Mouse (Mus musculus) forebrain, embryonic 12.5 days (tissue): ENCODE measurements around the gene Akr1a1. TPM values are rescaled to one million over a fixed set of nuclear protein-coding genes. Genes with fewer than 3 reads are reported as not detected.

Experiments used
- ATAC-seq: fragments of 200-750 bp; cut with Nextera tagmentation; 2 replicates; pipeline ENCODE4 v1.8.0; 2017; ENCODE audit warnings: moderate TSS enrichment; ENCODE audit not compliant: low FRiP score
- H3K27ac ChIP-seq: fragments of 300-500 bp; sonication (generic); 2 replicates; pipeline ENCODE4 v1.5.1; 2016; ENCODE audit warnings: mild to moderate bottlenecking
- H3K27me3 ChIP-seq: fragments of 300-500 bp; sonication (generic); 2 replicates; pipeline ENCODE4 v1.6.1; 2016; ENCODE audit warnings: mild to moderate bottlenecking
- H3K36me3 ChIP-seq: fragments of 300-500 bp; sonication (generic); replicated peaks from 2 replicates; pipeline ENCODE4 v1.6.1; 2016; ENCODE audit warnings: mild to moderate bottlenecking
- H3K4me1 ChIP-seq: fragments of 300-500 bp; sonication (generic); 2 replicates; pipeline ENCODE4 v1.6.1; 2016
- H3K4me2 ChIP-seq: fragments of 300-500 bp; sonication (generic); 2 replicates; pipeline ENCODE4 v1.6.1; 2016; ENCODE audit warnings: mild to moderate bottlenecking, moderate library complexity
- H3K4me3 ChIP-seq: fragments of 300-500 bp; sonication (generic); replicated peaks from 2 replicates; pipeline ENCODE4 v1.5.1; 2016; ENCODE audit warnings: mild to moderate bottlenecking
- H3K9ac ChIP-seq: fragments of 300-500 bp; sonication (generic); 2 replicates; pipeline ENCODE4 v1.6.1; 2016; ENCODE audit warnings: mild to moderate bottlenecking
- H3K9me3 ChIP-seq: fragments of 300-500 bp; sonication (generic); 2 replicates; pipeline ENCODE4 v1.6.1; 2016
- WGBS: fragments of 180-500 bp; shearing (Covaris S2); methylation state at CpG from one replicate; pipeline ENCODE4 v1.1.7; 2016; 5-methylcytosine and 5-hydroxymethylcytosine counted together
- polyA plus RNA-seq: library from polyadenylated mRNA; unstranded; fragments of >200 nt; fragmentation: Nextera tagmentation; extraction: Ambion mirVana; gene quantifications from 2 replicates; pipeline ENCODE4 v1.2.1, GENCODE M21; 2016

The Akr1a1 gene
- polyA plus RNA-seq, 1 experiment from 2014 or later, result 521 TPM

GRCm38 (mm10) chr4:116624831-116625230 is 26.6 kb downstream of the Akr1a1 start:
- Histone ChIP-seq H3K9ac (no peak overlapping the region), H3K36me3 (peaks cover 35% of the 10 kb centered on the region), H3K9me3 (no peaks in the 10 kb centered on the region), H3K4me1 (peaks cover 21% of the 10 kb centered on the region), H3K27ac (no peak overlapping the region), H3K4me2 (peak overlapping the region; percentile 72), H3K4me3 (peak overlapping the region; percentile 98), H3K27me3 (no peaks in the 10 kb centered on the region)
- no peak for ATAC-seq
- WGBS, result 93% methylated on average over 4 of the region's 4 CpGs

- peaks cover 73% of the 10 kb centered on the region for H3K36me3 ChIP-seq
- no peak for ATAC-seq
- H3K4me3 ChIP-seq, result no peak overlapping the region
- H3K9ac ChIP-seq, result no peak overlapping the region
- H3K4me1 ChIP-seq, result no peaks in the 10 kb centered on the region
- H3K4me2 ChIP-seq, result no peak overlapping the region
- H3K27ac ChIP-seq, result no peak overlapping the region
- no peaks in the 10 kb centered on the region for H3K9me3 ChIP-seq
- no peaks in the 10 kb centered on the region for H3K27me3 ChIP-seq
- 93% methylated on average over 2 of the region's 2 CpGs for WGBS
Observed at GRCm38 (mm10) chr4:116615237-116615636, 36.2 kb downstream of the Akr1a1 start.

GRCm38 (mm10) chr4:116612621-116613020 is 38.9 kb downstream of the Akr1a1 start:
- no peak overlapping the region for H3K27ac ChIP-seq
- H3K9me3 ChIP-seq, result no peaks in the 10 kb centered on the region
- 91% methylated on average over 2 of the region's 2 CpGs for WGBS
- no peaks in the 10 kb centered on the region for H3K27me3 ChIP-seq
- H3K36me3 ChIP-seq, result peaks cover 76% of the 10 kb centered on the region
- no peak for ATAC-seq
- H3K4me1 ChIP-seq, result no peaks in the 10 kb centered on the region
- H3K4me3 ChIP-seq, result no peak overlapping the region
- no peak overlapping the region for H3K9ac ChIP-seq
- no peak overlapping the region for H3K4me2 ChIP-seq

GRCm38 (mm10) chr4:116596978-116597881 is 54.2 kb downstream of the Akr1a1 start:
- Histone ChIP-seq H3K4me2 (peak overlapping the region; percentile 85), H3K4me3 (peak overlapping the region; percentile 61), H3K4me1 (peaks cover 21% of the 10 kb centered on the region), H3K27ac (peak overlapping the region; percentile 74), H3K9ac (peak overlapping the region; percentile 69), H3K36me3 (peaks cover 47% of the 10 kb centered on the region), H3K9me3 (no peaks in the 10 kb centered on the region), H3K27me3 (no peaks in the 10 kb centered on the region)
- ATAC-seq, result peak; percentile 90
- WGBS, result 1% methylated on average over 50 of the region's 50 CpGs

- peak within 1 kb of the TSS; percentile 85 for H3K4me2 ChIP-seq
- no peak for ATAC-seq
- peaks cover 21% of the 10 kb centered on the region for H3K4me1 ChIP-seq
- peak within 1 kb of the TSS; percentile 74 for H3K27ac ChIP-seq
- WGBS, result 27% methylated on average over 5 of the region's 5 CpGs
- H3K27me3 ChIP-seq, result no peaks in the 10 kb centered on the region
- peaks cover 47% of the 10 kb centered on the region for H3K36me3 ChIP-seq
- H3K9me3 ChIP-seq, result no peaks in the 10 kb centered on the region
- H3K9ac ChIP-seq, result peak within 1 kb of the TSS; percentile 69
- H3K4me3 ChIP-seq, result peak within 1 kb of the TSS; percentile 61
Observed at GRCm38 (mm10) chr4:116596379-116596778, 55.1 kb downstream of the Akr1a1 start, which contains the start of gene Ccdc17. Gene Ccdc17 (plus strand): TSS chr4:116596654.

- ATAC-seq, result no peak
- 80% methylated on average over 8 of the region's 8 CpGs for whole genome bisulfite sequencing
- Histone ChIP-seq H3K9me3 (no peaks in the 10 kb centered on the region), H3K27ac (no peak overlapping the region), H3K27me3 (no peaks in the 10 kb centered on the region), H3K4me3 (no peak overlapping the region), H3K4me2 (no peak overlapping the region), H3K36me3 (peaks cover 47% of the 10 kb centered on the region), H3K4me1 (peaks cover 21% of the 10 kb centered on the region), H3K9ac (no peak overlapping the region)
Observed at GRCm38 (mm10) chr4:116595793-116596192, 55.7 kb downstream of the Akr1a1 start.

Other genes with a start within 250 kb of the Akr1a1 start
- gene Mast2, start 187.5 kb downstream of the Akr1a1 start, polyA plus RNA-seq, result 33.6 and 33.8 TPM in 2 replicates
- 21.5 and 22.2 TPM in 2 replicates for gene Ipp, start 144.1 kb downstream of the Akr1a1 start, polyA plus RNA-seq
- 26.9 and 29.9 TPM in 2 replicates for gene Tmem69, start 95.7 kb downstream of the Akr1a1 start, polyA plus RNA-seq
- gene Gpbp1l1, start 94.0 kb downstream of the Akr1a1 start, polyA plus RNA-seq, result 23.4 and 26.7 TPM in 2 replicates
- 2.5 and 4.6 TPM in 2 replicates for gene Ccdc17, start 55.0 kb downstream of the Akr1a1 start, polyA plus RNA-seq
- gene Nasp, start 23.7 kb downstream of the Akr1a1 start, polyA plus RNA-seq, result 296 TPM in 2 replicates
- 914 and 930 TPM in 2 replicates for gene Prdx1, start 33.9 kb upstream of the Akr1a1 start, polyA plus RNA-seq
- 36.0 and 37.3 TPM in 2 replicates for gene Mmachc, start 56.7 kb upstream of the Akr1a1 start, polyA plus RNA-seq
- gene Ccdc163, start 56.8 kb upstream of the Akr1a1 start, polyA plus RNA-seq, result 26.6 and 28.5 TPM in 2 replicates
- 6.5 and 6.7 TPM in 2 replicates for gene Tesk2, start 69.3 kb upstream of the Akr1a1 start, polyA plus RNA-seq
- 32.0 and 34.1 TPM in 2 replicates for gene Toe1, start 156.0 kb upstream of the Akr1a1 start, polyA plus RNA-seq
- 17.7 and 20.5 TPM in 2 replicates for gene Mutyh, start 156.0 kb upstream of the Akr1a1 start, polyA plus RNA-seq
- gene Hpdl, start 170.0 kb upstream of the Akr1a1 start, polyA plus RNA-seq, result 0.96 and 1.6 TPM in 2 replicates
- 12.0 and 13.3 TPM in 2 replicates for gene Zswim5, start 225.7 kb upstream of the Akr1a1 start, polyA plus RNA-seq